13 mouse cellular contexts compared by ENCODE assay signal in genomic region chr8:122927841-122928240, GRCm38 (mm10).
"Had no signal": no experiment of that assay in that cellular context is flagged by ENCODE, and none has a peak within 500 bp of the region (broad histone marks: within the 10 kb centered on the region; RNA-seq: fewer than 3 reads in every experiment).

No protein-coding gene starts in this region.

- H3K27me3 ChIP-seq: liver, embryonic 13.5 days had no signal

- DNase-seq: kidney, postnatal 25 days; liver, embryonic 13.5 days; lung, adult 2 months; lung, postnatal 14 days; lung, postnatal 4 days; midbrain, embryonic 14.5 days; right cerebral cortex, postnatal 14 days; right cerebral cortex, postnatal 4 days; thymus, adult 2 months; thymus, postnatal 14 days; thymus, postnatal 4 days had no signal

- H3K4me3 ChIP-seq: liver, embryonic 13.5 days had no signal

- H3K27ac ChIP-seq: kidney, postnatal 0 days; liver, embryonic 13.5 days; stomach, postnatal 0 days had no signal
